Mouse (Mus musculus) layer of hippocampus, adult 2 months (tissue): ENCODE measurements at regions not wholly inside any gene's neighbourhood (a gene's known extent, or its start where the extent isn't known, plus 50 kb on each side); places are given as distances from the start of the nearest gene placed in this dataset.
A peak's percentile ranks its signal among the peaks of the same experiment; 100 is the strongest.

Experiments used
- DNase-seq, 2 experiments: peaks; one replicate each; pipeline ENCODE4 v3.0.0; 2022; ENCODE audit warnings: low spot score in 2 of 2
- H3K27ac ChIP-seq: fragments of 200-600 bp; 2 replicates; pipeline ENCODE4 v1.8.1; 2022
- H3K4me3 ChIP-seq: fragments of 200-600 bp; 2 replicates; pipeline ENCODE4 v1.8.1; 2022; ENCODE audit warnings: mild to moderate bottlenecking
- CTCF ChIP-seq: fragments of 200-600 bp; conservative IDR thresholded peaks from 2 replicates; pipeline ENCODE4 v1.8.1; 2022; ENCODE audit warnings: antibody characterized with exemption, mild to moderate bottlenecking, moderate library complexity

DNA sequence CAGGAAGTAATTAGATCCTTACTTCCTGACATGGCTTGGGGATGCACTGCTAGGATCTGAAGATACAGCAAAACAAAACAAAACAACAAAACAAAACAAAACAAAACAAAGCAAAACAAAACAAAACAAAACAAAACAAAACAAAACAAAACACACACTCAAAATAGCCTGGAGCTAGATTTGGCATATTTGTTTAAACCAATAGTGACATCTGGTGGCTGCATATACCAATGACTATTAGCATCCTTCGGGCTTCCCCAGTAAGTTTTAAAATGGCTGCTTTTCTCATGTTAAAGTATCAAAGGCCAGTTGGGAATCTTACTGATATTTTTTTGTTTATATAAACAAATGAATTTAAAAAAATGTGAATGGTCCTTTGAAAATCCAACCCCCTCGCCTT is 52.9 kb upstream of the Ica1 start:
- no peak overlapping the region for H3K27ac ChIP-seq
- TF ChIP-seq CTCF: peak; percentile 82
- DNase-seq: peak in 1 of 2 experiments; percentile 27
- H3K4me3 ChIP-seq: no peak overlapping the region

DNA sequence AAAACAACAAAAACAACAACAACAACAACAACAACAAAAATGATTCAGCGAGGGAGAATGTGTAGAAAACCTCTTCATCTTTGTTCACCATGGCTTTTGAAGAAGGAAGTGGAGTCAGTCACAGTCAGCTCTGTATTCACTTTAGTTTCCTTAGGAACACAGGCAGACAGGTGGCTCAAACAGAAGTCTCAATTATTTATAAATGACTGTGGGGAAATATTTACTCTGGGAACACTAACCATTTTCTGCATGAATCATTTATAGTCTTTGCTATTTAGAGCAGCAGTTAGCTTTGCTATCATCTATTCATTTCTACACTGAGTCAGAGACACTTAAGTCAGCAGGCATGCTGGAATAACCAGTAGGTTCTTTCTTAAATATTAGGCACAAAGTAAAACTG is 54.6 kb upstream of the Ica1 start:
- TF ChIP-seq CTCF: no peak
- H3K4me3 ChIP-seq: no peak overlapping the region
- DNase-seq: peak; percentile 17 to 41
- H3K27ac ChIP-seq: no peak overlapping the region

- H3K27ac ChIP-seq: no peak overlapping the region
- no peak for TF ChIP-seq CTCF
- H3K4me3 ChIP-seq: no peak overlapping the region
- DNase-seq: no peak
These were observed 75.4 kb upstream of the Ica1 start for GRCm38 (mm10) chr6:8853657-8854056.

DNA sequence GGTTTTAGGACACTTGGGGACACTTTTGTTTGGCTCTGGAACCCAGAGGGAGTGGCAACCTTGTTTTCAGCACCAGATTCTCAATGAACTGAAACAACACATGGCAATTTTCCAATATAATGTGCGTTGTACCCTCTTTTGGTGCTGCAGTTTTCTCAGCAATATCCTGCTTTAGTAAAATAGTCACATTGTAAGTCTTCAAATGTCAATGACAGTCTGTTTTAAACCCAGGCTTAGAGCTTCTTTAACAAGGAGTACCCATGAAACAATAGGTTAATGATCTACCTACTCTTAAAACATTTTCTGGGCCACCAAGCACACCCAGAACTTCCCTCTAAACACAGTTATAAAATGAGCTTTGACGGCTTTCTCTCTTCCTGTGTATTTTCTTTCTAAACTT is 82.3 kb upstream of the Ica1 start:
- H3K27ac ChIP-seq: no peak overlapping the region

GRCm38 (mm10) chr6:8863843-8864620 is 84.2 kb upstream of the Nxph1 start:
- no peak for TF ChIP-seq CTCF
- DNase-seq: no peak
- Histone ChIP-seq H3K27ac (no peak overlapping the region), H3K4me3 (no peak overlapping the region)

More for the DNA sequence above, 82.3 kb upstream of the Ica1 start:
- TF ChIP-seq CTCF: no peak
- H3K4me3 ChIP-seq: no peak overlapping the region
- DNase-seq: no peak

DNA sequence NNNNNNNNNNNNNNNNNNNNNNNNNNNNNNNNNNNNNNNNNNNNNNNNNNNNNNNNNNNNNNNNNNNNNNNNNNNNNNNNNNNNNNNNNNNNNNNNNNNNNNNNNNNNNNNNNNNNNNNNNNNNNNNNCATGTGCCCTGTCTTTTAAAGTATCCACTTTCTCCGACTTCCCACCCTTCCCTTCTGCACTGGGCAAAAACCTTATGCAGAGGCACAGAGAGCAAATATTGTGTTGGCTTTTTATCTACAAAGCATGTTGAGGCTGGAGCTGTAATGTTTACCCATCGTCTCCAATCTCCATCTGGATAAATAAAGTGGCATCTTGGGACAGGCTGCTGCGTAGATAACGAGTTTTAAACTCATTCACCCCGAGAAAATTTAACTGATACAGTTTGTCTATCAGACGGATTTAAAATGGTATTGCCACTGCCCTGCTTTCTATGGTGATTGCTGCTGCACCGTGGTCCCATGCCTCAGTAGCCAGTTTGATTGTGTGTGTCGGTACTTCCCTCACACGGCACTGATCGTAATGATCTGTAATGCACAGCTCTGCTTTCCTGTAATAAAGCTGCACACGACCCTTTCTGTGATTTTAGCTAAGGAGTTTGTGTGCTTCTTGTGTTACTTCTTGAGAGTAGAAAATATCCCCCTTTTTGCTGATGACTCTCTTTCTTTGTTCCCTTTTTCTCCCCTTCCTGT is 70.7 kb upstream of the Nxph1 start:
- H3K4me3 ChIP-seq: no peak overlapping the region
- H3K27ac ChIP-seq: no peak overlapping the region
- DNase-seq: no peak
- no peak for TF ChIP-seq CTCF

GRCm38 (mm10) chr6:8893665-8894064 is 54.6 kb upstream of the Nxph1 start:
- peak; percentile 35 for TF ChIP-seq CTCF
- no peak for DNase-seq
- no peak overlapping the region for H3K27ac ChIP-seq
- no peak overlapping the region for H3K4me3 ChIP-seq

DNA sequence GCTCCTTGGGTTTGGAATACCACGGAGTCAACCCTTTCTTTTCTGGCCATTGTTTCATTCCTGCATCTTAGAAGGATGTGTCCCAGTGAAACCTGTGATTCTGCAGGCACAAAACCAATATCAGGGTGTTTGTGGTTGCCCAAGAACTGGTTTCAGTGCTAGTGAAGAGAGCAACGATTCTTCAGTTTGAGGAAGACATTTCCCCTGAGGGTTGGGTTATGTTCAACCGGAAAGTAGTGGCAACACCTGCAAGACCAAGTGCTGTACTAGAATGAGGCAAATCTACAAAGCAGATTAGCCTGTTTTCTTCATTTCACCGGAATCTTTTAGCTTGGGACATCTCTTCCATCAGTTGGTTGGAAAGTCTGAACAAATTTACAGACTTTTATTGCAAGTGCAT is 52.1 kb upstream of the Nxph1 start:
- no peak for DNase-seq
- Histone ChIP-seq H3K4me3 (no peak overlapping the region), H3K27ac (no peak overlapping the region)
- no peak for TF ChIP-seq CTCF

DNA sequence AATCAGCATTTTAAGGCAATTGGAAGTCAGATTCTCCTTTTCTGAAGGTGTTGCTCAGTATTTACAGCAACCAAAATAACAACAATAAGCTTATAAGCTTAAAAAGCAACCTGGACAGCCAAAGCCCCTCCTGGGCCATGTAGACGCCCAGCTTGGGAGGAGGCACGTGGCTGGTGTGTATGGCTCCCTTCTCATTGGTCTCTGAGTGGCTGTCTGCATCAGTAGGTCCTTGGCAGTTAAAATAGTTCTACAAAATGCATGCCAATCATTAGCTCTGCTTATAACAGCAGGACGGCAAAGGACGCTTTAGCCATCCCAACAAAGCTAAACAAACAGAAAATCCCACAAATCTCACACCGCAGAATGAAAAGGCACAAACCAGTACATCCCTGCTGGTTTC is 51.4 kb upstream of the Nxph1 start:
- peak overlapping the region; percentile 25; the same call in 1 of the 2 replicates for H3K27ac ChIP-seq
- no peak for TF ChIP-seq CTCF
- H3K4me3 ChIP-seq: no peak overlapping the region
- no peak for DNase-seq

DNA sequence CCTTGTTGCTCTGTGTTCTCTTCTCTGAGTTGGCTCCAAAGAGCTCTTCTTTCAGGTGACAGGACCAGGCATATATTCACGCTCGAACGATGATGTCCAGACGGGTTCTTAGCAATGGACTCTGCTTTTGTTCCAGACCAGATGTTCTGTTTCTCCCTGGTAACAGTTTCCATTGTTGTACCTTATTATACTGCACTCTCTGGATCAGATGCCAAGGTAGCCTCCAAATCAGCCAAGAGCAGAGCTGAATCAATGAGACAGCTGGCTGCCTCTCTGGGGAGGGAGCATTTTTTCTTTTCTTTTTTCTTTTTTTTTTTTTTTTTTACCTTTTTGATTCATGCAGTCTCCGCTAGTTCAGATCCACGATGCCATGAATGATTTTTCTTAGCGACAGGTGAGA is 50.9 kb upstream of the Nxph1 start:
- DNase-seq: no peak
- no peak overlapping the region for H3K4me3 ChIP-seq
- peak overlapping the region; percentile 25; the same call in 1 of the 2 replicates for H3K27ac ChIP-seq
- no peak for TF ChIP-seq CTCF

DNA sequence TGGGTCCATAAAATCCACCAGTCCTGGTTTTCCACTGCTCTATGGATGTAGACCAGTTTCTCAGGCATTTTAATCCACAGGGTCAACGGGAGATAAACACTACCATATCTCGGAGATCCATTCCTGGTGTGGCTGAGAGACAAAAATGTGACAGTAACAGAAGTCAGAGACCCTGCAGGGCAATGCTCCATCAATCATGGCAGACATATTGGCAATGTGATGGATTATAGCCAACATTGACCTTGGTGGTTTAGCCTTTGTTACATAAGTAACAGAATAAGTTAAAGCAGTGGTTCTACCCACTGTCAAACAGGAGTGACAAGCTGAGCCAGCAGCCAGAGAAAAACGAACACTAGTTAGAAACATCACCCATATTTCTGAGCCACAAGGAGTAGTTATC is 50.0 kb upstream of the Nxph1 start:
- Histone ChIP-seq H3K27ac (no peak overlapping the region), H3K4me3 (no peak overlapping the region)
- TF ChIP-seq CTCF: no peak
- DNase-seq: no peak
